Mouse (Mus musculus) splenic B cell, adult 2 months (primary cell): Measurements from ENCODE around the gene Cdc20.

Experiments
- DNase-seq: peaks from one replicate; pipeline ENCODE4 v3.0.0-alpha.2; 2011; ENCODE audit warnings: low read depth, low spot score
- H3K27me3 ChIP-seq: 2 replicates; pipeline ENCODE4 v1.6.1; 2012; ENCODE audit warnings: mild to moderate bottlenecking, low read length, moderate library complexity, mixed read lengths; ENCODE audit not compliant: control insufficient read depth, poor library complexity, insufficient read depth, severe bottlenecking
- H3K36me3 ChIP-seq: 2 replicates; pipeline ENCODE4 v1.6.1; 2012; ENCODE audit warnings: mild to moderate bottlenecking, low read length, moderate library complexity, mixed read lengths; ENCODE audit not compliant: control insufficient read depth, poor library complexity, insufficient read depth, severe bottlenecking

The Cdc20 gene

DNA sequence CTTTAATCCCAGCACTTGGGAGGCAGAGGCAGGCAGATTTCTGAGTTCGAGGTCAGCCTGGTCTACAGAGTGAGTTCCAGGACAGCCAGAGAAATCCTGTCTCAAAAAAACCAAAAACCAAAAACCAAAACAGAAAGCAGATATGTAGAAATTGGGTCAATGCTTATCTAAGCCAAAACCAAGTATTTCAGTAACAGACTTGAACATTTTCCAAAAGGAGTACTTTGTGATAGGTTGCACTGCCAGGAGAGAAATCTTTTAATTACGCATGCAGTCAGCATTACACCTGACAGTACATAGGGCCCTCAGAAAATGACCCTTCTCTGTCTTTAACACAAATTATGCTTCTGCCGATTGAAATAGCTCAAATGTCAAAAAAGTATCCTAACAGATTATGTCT is 35.7 kb downstream of the Cdc20 start:
- Histone ChIP-seq H3K36me3 (peaks cover 4% of the 10 kb centered on the region), H3K27me3 (no peaks in the 10 kb centered on the region)
- no peak for DNase-seq

DNA sequence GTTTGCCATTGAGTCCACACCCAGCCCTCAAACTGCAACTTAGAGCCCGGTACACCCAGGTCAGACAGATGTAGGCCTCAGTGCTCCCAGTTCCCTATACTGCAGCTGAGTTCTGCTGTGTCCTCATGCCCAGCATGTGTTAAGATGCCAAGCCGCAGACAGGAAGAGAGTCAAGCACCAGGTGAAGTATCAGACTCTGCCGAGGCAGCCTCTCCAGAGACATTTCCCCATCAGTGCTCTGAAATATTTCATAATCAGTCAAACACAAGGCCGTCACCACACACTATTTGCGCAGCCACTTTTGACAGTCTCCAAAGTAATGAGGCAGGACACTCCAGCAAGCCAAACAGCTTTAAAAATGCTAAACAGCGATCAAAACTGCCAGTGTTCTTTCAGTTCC is 38.8 kb downstream of the Cdc20 start:
- Histone ChIP-seq H3K36me3 (peaks cover 7% of the 10 kb centered on the region), H3K27me3 (no peaks in the 10 kb centered on the region)
- no peak for DNase-seq

DNA sequence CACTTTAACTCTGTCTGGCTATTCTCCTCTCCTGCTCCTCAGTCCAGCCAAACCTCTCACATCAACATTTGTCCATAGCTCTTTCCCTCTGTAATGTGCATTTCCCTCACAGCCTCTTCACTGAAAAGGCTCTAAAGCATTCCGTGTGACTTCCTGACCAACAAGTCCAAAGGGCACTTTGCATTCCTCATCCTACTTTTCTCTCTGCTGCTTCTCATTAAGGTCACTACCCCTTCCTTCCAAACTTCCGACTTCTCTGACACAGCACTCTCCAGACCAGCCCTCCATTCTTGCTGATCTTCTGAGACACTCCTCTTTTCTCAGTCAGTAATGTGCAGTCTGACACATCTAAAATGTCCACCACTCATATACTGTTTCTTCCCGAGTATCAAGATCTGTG is 40.7 kb downstream of the Cdc20 start:
- no peaks in the 10 kb centered on the region for H3K27me3 ChIP-seq
- peaks cover 8% of the 10 kb centered on the region for H3K36me3 ChIP-seq
- DNase-seq = no peak

DNA sequence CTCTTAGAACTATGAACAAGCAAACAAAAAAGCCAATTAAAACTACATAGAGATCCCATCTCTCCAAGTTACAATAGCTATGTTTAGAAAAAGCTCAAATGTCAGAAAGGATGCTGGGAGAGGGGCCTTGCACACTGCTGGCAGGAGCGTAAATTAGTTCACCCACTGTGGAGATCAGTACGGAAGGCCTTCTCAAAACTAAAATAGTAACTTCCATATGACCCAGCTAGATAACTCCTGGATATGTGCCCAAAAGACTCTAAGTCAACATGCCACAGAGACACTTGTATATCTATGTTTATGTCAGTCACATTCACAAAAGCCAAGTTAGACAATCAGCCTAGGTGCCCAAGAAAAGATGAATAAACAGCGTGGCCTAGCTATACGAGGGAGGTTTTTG is 41.9 kb downstream of the Cdc20 start:
- peaks cover 14% of the 10 kb centered on the region for H3K36me3 ChIP-seq
- H3K27me3 ChIP-seq = no peaks in the 10 kb centered on the region
- no peak for DNase-seq

DNA sequence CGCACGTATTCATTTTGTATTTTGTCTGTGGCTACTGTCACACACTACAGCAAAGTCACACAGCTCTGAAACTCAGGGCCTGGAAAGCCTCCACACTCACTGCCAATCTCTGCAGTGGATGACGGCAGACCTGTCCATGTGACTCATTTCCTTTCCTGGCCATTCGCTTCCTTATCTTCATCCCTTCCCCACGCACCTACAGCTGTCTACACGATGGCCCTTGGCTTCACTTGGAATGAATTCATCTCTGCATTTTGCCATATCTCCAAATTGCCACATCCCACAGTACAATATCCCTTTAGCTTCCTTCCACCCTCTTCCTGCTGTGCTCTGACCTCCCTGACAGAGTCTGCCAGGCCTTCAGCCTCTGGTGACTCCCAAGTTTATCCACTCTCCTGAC is 42.6 kb downstream of the Cdc20 start:
- no peak for DNase-seq
- Histone ChIP-seq H3K36me3 (peaks cover 16% of the 10 kb centered on the region), H3K27me3 (no peaks in the 10 kb centered on the region)

DNA sequence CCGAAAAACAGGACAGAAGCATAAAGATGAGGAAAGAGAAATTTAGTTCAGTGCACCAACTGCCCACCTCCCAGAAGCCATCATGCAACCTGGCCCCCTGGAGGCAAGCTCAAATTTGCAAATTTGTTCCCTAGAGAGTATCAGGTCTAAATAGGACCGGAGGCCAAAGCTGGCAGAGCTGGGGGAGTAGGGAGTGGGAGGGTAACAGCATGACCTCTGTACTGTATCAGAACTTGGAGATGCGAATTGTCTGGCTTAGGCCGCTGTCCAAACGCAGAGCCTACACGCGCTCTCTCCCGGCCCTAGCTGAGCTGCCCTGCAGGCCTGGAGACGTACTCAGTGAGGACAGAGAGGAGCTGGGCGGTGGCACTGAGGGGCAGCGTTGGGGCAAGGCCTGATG is 47.0 kb downstream of the Cdc20 start:
- no peak for DNase-seq
- no peaks in the 10 kb centered on the region for H3K27me3 ChIP-seq

DNA sequence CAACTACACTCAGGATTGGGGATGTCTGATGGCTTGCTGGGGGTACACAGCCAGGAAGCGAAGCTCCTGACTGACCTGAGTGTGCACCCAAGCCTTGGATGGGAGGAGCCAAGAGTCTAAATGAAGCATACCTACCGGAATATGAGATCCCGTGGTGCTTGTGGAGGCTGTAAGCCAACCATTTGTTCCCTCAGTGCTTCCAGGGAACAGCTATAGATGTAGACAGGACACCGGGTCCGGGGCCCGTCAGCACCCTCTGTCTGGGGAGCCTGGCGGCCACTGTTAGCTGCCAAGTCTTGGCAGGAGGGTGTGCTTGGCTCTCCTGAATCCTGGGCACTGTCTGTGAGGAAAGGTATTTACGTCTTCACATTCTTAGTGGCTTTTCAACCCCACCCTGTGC is 49.8 kb downstream of the Cdc20 start:
- H3K36me3 ChIP-seq = peaks cover 12% of the 10 kb centered on the region
- DNase-seq = no peak

More for the DNA sequence above, 47.0 kb downstream of the Cdc20 start:
- H3K36me3 ChIP-seq = peaks cover 13% of the 10 kb centered on the region

DNA sequence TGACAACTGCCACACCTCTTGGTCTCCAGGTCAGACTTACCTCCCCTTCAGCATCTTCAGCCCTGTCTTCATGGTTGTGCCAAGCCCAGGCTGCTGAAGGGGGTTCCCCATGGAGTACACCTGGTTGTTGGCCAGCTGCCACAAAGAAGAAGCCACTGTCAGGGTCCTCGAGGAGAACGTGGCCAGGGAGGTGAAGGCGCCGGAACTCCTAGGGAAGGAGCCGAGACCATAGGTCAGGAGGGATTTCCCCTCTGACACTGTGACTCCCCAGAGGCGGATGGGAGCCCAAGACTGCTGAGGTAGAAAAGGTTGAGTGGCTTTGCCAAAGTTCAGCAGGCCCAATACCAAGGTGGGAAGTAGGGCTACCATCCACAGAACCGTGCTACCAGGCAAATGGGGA is 53.9 kb downstream of the Cdc20 start:
- Histone ChIP-seq H3K36me3 (peaks cover 8% of the 10 kb centered on the region), H3K27me3 (no peaks in the 10 kb centered on the region)
- no peak for DNase-seq

More for the DNA sequence above, 49.8 kb downstream of the Cdc20 start:
- no peaks in the 10 kb centered on the region for H3K27me3 ChIP-seq
